Mouse (Mus musculus): ENCODE results near the gene Tmem234.

DNA sequence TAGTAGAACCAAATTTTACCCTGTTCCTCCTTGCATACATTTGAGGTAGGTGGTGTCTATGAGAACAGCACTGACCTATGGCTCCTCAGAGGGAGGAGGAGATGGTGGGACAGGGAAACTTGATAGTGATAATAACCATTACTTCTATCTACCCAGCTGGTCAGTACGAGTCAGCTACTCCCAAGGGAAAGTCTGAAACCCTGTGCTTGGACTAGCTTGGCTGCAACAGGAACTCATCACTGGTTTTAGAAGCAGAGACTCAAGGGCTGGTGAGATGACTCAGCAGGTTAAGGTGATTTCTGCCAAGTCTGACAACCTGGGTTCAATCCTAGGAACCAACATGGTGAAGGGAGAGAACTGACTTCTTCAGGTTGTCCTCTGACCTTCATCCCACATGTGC is 48.2 kb downstream of the Tmem234 start:
- TF ChIP-seq CTCF (IDR thresholded peaks at IDR 0.05; ENCODE audit: low read depth, low read length): no peak
- TF ChIP-seq POLR2AphosphoS5 (IDR thresholded peaks at IDR 0.05; ENCODE audit: insufficient replicate concordance, low read depth, low read length): no peak
- TF ChIP-seq GATA2 (IDR thresholded peaks at IDR 0.05; ENCODE audit: borderline replicate concordance, low read depth, low read length): no peak

All from G1E (cell line).